Mouse (Mus musculus) brain, embryonic 14.5 days (tissue): ENCODE data around the gene Cabp4.

Experiments used
- CTCF ChIP-seq: fragments of 200-500 bp; IDR thresholded peaks from 2 replicates; pipeline ENCODE4 v1.5.1; 2012; ENCODE audit warnings: inconsistent platforms, mild to moderate bottlenecking, moderate library complexity, borderline replicate concordance; ENCODE audit not compliant: insufficient read depth, insufficient read length; ENCODE audit errors: extremely low read depth
- POLR2A ChIP-seq: fragments of 200-500 bp; IDR thresholded peaks from 2 replicates; pipeline ENCODE4 v1.6.1; 2012; ENCODE audit warnings: mild to moderate bottlenecking, inconsistent platforms, borderline replicate concordance; ENCODE audit not compliant: poor library complexity, insufficient read depth, insufficient read length, severe bottlenecking; ENCODE audit errors: extremely low read depth

DNA sequence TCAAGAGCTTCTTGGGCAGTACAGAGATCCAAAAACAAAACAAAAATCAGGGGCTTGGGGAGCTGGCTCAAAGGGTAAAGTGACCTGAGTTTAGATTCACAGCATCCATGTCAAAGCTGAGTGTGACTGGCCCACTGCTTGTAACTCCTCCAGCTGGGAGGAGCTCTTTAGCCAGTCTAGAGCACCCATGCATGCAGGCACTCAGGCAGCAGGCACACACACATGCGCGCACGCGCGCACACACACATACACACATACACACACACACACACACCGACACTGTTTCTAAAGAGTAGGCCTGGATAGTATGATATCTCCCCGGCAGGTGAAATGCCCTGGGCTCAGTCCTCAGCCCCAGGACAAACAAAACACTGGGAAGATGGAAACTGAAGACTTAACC, 26.8 kb downstream of the Cabp4 start:
- TF ChIP-seq POLR2A = no peak
- no peak for TF ChIP-seq CTCF
